In the genomic region with DNA sequence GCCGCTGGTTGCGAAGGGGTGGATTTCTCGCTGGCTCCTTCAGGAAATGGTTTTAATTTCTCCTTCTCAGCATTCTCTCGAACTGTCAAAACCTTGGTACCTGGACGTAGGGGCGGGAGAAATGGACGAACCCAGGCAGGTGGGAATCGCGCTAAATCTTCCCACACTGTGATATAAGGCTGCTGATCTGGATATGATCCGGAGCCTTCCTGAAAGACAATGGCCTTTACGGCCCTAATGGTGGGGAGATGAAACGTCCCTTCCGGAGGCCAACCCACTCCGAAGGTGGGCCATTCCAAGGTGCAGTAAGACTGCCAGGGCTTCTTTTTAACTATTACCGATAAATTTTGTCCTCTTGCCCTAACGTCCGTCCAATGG, we compare ENCODE assay signal across 8 mouse cellular contexts.
DNase-seq lines count a peak whose midpoint lies in the region; ATAC-seq lines count a peak whose summit lies in the region.

No protein-coding gene starts in this region.

- no peak overlapping the region for H3K9ac ChIP-seq in hindbrain, embryonic 11.5 days (ENCODE audit: low read depth, low read length)

- H3K4me1 ChIP-seq in hindbrain, embryonic 11.5 days (replicated peaks; ENCODE audit: control insufficient read depth, insufficient read depth, low read length): no peaks in the 10 kb centered on the region

- H3K36me3 ChIP-seq in hindbrain, embryonic 11.5 days (ENCODE audit: control insufficient read depth, insufficient read depth, low read length): peaks cover 7% of the 10 kb centered on the region; the same call in 1 of the 2 replicates

- no peak overlapping the region for H3K4me2 ChIP-seq in hindbrain, embryonic 11.5 days (replicated peaks; ENCODE audit: low read depth, low read length)

- DNase-seq in heart, adult 9 months (ENCODE audit: low spot score in 2 of 2): peak; percentile 0 to 3
- no peak for DNase-seq in heart, postnatal 36 days
- DNase-seq in Muller cell, postnatal 12 days (ENCODE audit: inconsistent ontology term): peak; percentile 13
- peak; percentile 18 for DNase-seq in hindbrain, embryonic 11.5 days (ENCODE audit: low spot score)
- DNase-seq in layer of hippocampus, postnatal 10 days (ENCODE audit: low spot score in 2 of 2): no peak
- DNase-seq in right cerebral cortex, postnatal 25 days: no peak
- no peak for DNase-seq in cerebellum, postnatal 25 days

- no peak overlapping the region for H3K27ac ChIP-seq in hindbrain, embryonic 11.5 days (ENCODE audit: low read depth, low read length)

- ATAC-seq in hindbrain, embryonic 11.5 days (ENCODE audit: low FRiP score): peak; percentile 45
- ATAC-seq in megakaryocyte progenitor cell, adult 5-6 weeks (replicated peaks; ENCODE audit: poor library complexity): peak; percentile 21; the same call in 1 of the 2 replicates

- H3K4me3 ChIP-seq in hindbrain, embryonic 11.5 days (ENCODE audit: low read depth, low read length): no peak overlapping the region

- intact Hi-C loops in heart, postnatal 36 days (cut with DNase I): no loop called here

- WGBS in hindbrain, embryonic 11.5 days: 67% methylated on average over 17 of the region's 17 CpGs

- peaks cover 10% of the 10 kb centered on the region; the same call in 1 of the 2 replicates for H3K27me3 ChIP-seq in hindbrain, embryonic 11.5 days (ENCODE audit: control insufficient read depth, insufficient read depth, low read length)

- H3K9me3 ChIP-seq in hindbrain, embryonic 11.5 days (ENCODE audit: control insufficient read depth, low read length): peaks cover 50% of the 10 kb centered on the region

Comparison
In these comparisons a context has a peak if more than half of its experiments do, and no peak if none do; other contexts are left out.
1. DNase-seq: peak in heart, adult 9 months (2 of 2), Muller cell, postnatal 12 days (single experiment) and hindbrain, embryonic 11.5 days (single experiment); none in heart, postnatal 36 days (0 of 2), layer of hippocampus, postnatal 10 days (0 of 2), right cerebral cortex, postnatal 25 days (single experiment) and cerebellum, postnatal 25 days (0 of 2).